Mouse (Mus musculus) brain, embryonic 14.5 days (tissue): ENCODE data around the gene Bach2.

ENCODE experiments used
- CTCF ChIP-seq: fragments of 200-500 bp; IDR thresholded peaks from 2 replicates; pipeline ENCODE4 v1.5.1; 2012; ENCODE audit warnings: inconsistent platforms, mild to moderate bottlenecking, moderate library complexity, borderline replicate concordance; ENCODE audit not compliant: insufficient read depth, insufficient read length; ENCODE audit errors: extremely low read depth
- POLR2A ChIP-seq: fragments of 200-500 bp; IDR thresholded peaks from 2 replicates; pipeline ENCODE4 v1.6.1; 2012; ENCODE audit warnings: mild to moderate bottlenecking, inconsistent platforms, borderline replicate concordance; ENCODE audit not compliant: poor library complexity, insufficient read depth, insufficient read length, severe bottlenecking; ENCODE audit errors: extremely low read depth

- TF ChIP-seq CTCF: no peak
- TF ChIP-seq POLR2A: no peak
Measured at GRCm38 (mm10) chr4:32391260-32391659, 152.7 kb downstream of the Bach2 start.
